Mouse (Mus musculus) heart, embryonic 15.5 days (tissue): ENCODE measurements around the gene Gm12355. TPM values are rescaled to one million over a fixed set of nuclear protein-coding genes. Genes with fewer than 3 reads are reported as not detected.
A peak's percentile ranks its signal among the peaks of the same experiment; 100 is the strongest.

ENCODE experiments used
- ATAC-seq: fragments of 200-750 bp; cut with Nextera tagmentation; replicated peaks from 2 replicates; pipeline ENCODE4 v1.8.0; 2017; ENCODE audit warnings: low read depth, moderate TSS enrichment; ENCODE audit not compliant: insufficient number of reproducible peaks, insufficient read depth, low FRiP score
- H3K27ac ChIP-seq: fragments of 300-500 bp; sonication (generic); 2 replicates; pipeline ENCODE4 v1.5.1; 2015; ENCODE audit warnings: mild to moderate bottlenecking, inconsistent platforms
- H3K27me3 ChIP-seq: fragments of 300-500 bp; sonication (generic); 2 replicates; pipeline ENCODE4 v1.6.1; 2015; ENCODE audit warnings: inconsistent platforms
- H3K36me3 ChIP-seq: fragments of 300-500 bp; sonication (generic); 2 replicates; pipeline ENCODE4 v1.6.1; 2015; ENCODE audit warnings: mild to moderate bottlenecking, inconsistent platforms
- H3K4me1 ChIP-seq: fragments of 300-500 bp; sonication (generic); replicated peaks from 2 replicates; pipeline ENCODE4 v1.6.1; 2015; ENCODE audit warnings: inconsistent platforms
- H3K4me2 ChIP-seq: fragments of 300-500 bp; sonication (generic); 2 replicates; pipeline ENCODE4 v1.6.1; 2015; ENCODE audit warnings: inconsistent platforms, mild to moderate bottlenecking, moderate library complexity
- H3K4me3 ChIP-seq: fragments of 300-500 bp; sonication (generic); 2 replicates; pipeline ENCODE4 v1.5.1; 2015; ENCODE audit warnings: mild to moderate bottlenecking, inconsistent platforms
- H3K9ac ChIP-seq: fragments of 300-500 bp; sonication (generic); 2 replicates; pipeline ENCODE4 v1.6.1; 2015; ENCODE audit warnings: mild to moderate bottlenecking, inconsistent platforms
- H3K9me3 ChIP-seq: fragments of 300-500 bp; sonication (generic); replicated peaks from 2 replicates; pipeline ENCODE4 v1.6.1; 2016; ENCODE audit warnings: inconsistent platforms
- WGBS: fragments of 180-500 bp; shearing (Covaris S2); methylation state at CpG from one replicate; pipeline ENCODE4 v1.1.7; 2015; ENCODE audit warnings: mixed read lengths; 5-methylcytosine and 5-hydroxymethylcytosine counted together
- polyA plus RNA-seq: library from polyadenylated mRNA; unstranded; fragments of >200 nt; fragmentation: Nextera tagmentation; extraction: Ambion mirVana; gene quantifications from 2 replicates; pipeline ENCODE4 v1.2.1, GENCODE M21; 2015

Gm12355 gene
- polyA plus RNA-seq, 1 experiment from 2014 or later, result 0.14 TPM

- H3K9ac ChIP-seq, result 0 out of 2 replicates have a peak overlapping the region, but pooled peaks have one; percentile 19
- peak; percentile 68 for ATAC-seq
- no peaks in the 10 kb centered on the region for H3K36me3 ChIP-seq
- no peaks in the 10 kb centered on the region for H3K9me3 ChIP-seq
- peak overlapping the region; percentile 60 for H3K4me2 ChIP-seq
- peaks cover 33% of the 10 kb centered on the region for H3K27me3 ChIP-seq
- H3K4me3 ChIP-seq, result peak overlapping the region; percentile 41
- no peak overlapping the region for H3K27ac ChIP-seq
- peaks cover 30% of the 10 kb centered on the region for H3K4me1 ChIP-seq
- WGBS, result 2% methylated on average over 20 of the region's 20 CpGs
These were observed 23.3 kb downstream of the Gm12355 start for GRCm38 (mm10) chr11:98602090-98602690.

- H3K9ac ChIP-seq, result no peak overlapping the region
- H3K4me2 ChIP-seq, result peak overlapping the region; percentile 27
- no peak for ATAC-seq
- peaks cover 30% of the 10 kb centered on the region for H3K4me1 ChIP-seq
- H3K36me3 ChIP-seq, result no peaks in the 10 kb centered on the region
- no peak overlapping the region for H3K27ac ChIP-seq
- WGBS, result 25% methylated on average over 18 of the region's 18 CpGs
- H3K9me3 ChIP-seq, result no peaks in the 10 kb centered on the region
- H3K27me3 ChIP-seq, result peaks cover 20% of the 10 kb centered on the region
- no peak overlapping the region for H3K4me3 ChIP-seq
These were observed 26.2 kb downstream of the Gm12355 start for GRCm38 (mm10) chr11:98599291-98599690.

GRCm38 (mm10) chr11:98598851-98599290 is 26.6 kb downstream of the Gm12355 start:
- H3K27me3 ChIP-seq, result peaks cover 20% of the 10 kb centered on the region
- H3K9ac ChIP-seq, result no peak overlapping the region
- no peak for ATAC-seq
- H3K36me3 ChIP-seq, result no peaks in the 10 kb centered on the region
- H3K4me1 ChIP-seq, result peaks cover 30% of the 10 kb centered on the region
- H3K4me3 ChIP-seq, result no peak overlapping the region
- no peak overlapping the region for H3K27ac ChIP-seq
- peak overlapping the region; percentile 27 for H3K4me2 ChIP-seq
- WGBS, result 56% methylated on average over 18 of the region's 18 CpGs
- H3K9me3 ChIP-seq, result no peaks in the 10 kb centered on the region

GRCm38 (mm10) chr11:98597991-98598390 is 27.5 kb downstream of the Gm12355 start, which contains the start of gene Lrrc3c:
Gene Lrrc3c (plus strand): TSS chr11:98598291.
- ATAC-seq, result no peak
- H3K4me3 ChIP-seq, result no peak within 1 kb of the TSS
- no peaks in the 10 kb centered on the region for H3K36me3 ChIP-seq
- H3K9ac ChIP-seq, result no peak within 1 kb of the TSS
- H3K9me3 ChIP-seq, result no peaks in the 10 kb centered on the region
- 82% methylated on average over 8 of the region's 8 CpGs for WGBS
- H3K4me1 ChIP-seq, result peaks cover 30% of the 10 kb centered on the region
- H3K4me2 ChIP-seq, result peak within 1 kb of the TSS; percentile 27
- peaks cover 20% of the 10 kb centered on the region for H3K27me3 ChIP-seq
- no peak within 1 kb of the TSS for H3K27ac ChIP-seq

GRCm38 (mm10) chr11:98597363-98597762 is 28.1 kb downstream of the Gm12355 start:
- 31% methylated on average over 5 of the region's 6 CpGs for WGBS
- ATAC-seq, result no peak

GRCm38 (mm10) chr11:98595955-98596354 is 29.5 kb downstream of the Gm12355 start:
- 77% methylated on average over 3 of the region's 3 CpGs for WGBS
- H3K9me3 ChIP-seq, result no peaks in the 10 kb centered on the region
- no peak overlapping the region for H3K4me3 ChIP-seq
- H3K4me2 ChIP-seq, result no peak overlapping the region
- no peaks in the 10 kb centered on the region for H3K36me3 ChIP-seq
- peaks cover 27% of the 10 kb centered on the region for H3K4me1 ChIP-seq
- H3K9ac ChIP-seq, result no peak overlapping the region
- no peak for ATAC-seq
- H3K27ac ChIP-seq, result no peak overlapping the region
- H3K27me3 ChIP-seq, result peaks cover 20% of the 10 kb centered on the region

More at GRCm38 (mm10) chr11:98597363-98597762, 28.1 kb downstream of the Gm12355 start:
- Histone ChIP-seq H3K36me3 (no peaks in the 10 kb centered on the region), H3K9me3 (no peaks in the 10 kb centered on the region), H3K4me3 (no peak overlapping the region), H3K4me1 (peaks cover 30% of the 10 kb centered on the region), H3K27ac (no peak overlapping the region), H3K27me3 (peaks cover 20% of the 10 kb centered on the region), H3K4me2 (no peak overlapping the region), H3K9ac (no peak overlapping the region)

- H3K9me3 ChIP-seq, result no peaks in the 10 kb centered on the region
- WGBS, result 60% methylated on average over 10 of the region's 10 CpGs
- no peak overlapping the region for H3K9ac ChIP-seq
- no peaks in the 10 kb centered on the region for H3K36me3 ChIP-seq
- no peak overlapping the region for H3K27ac ChIP-seq
- peaks cover 24% of the 10 kb centered on the region for H3K4me1 ChIP-seq
- H3K4me2 ChIP-seq, result no peak overlapping the region
- H3K27me3 ChIP-seq, result peaks cover 20% of the 10 kb centered on the region
- ATAC-seq, result no peak
- no peak overlapping the region for H3K4me3 ChIP-seq
These were observed 30.0 kb downstream of the Gm12355 start for GRCm38 (mm10) chr11:98595473-98595872.

- no peak overlapping the region for H3K4me2 ChIP-seq
- peaks cover 24% of the 10 kb centered on the region for H3K4me1 ChIP-seq
- no peak for ATAC-seq
- no peaks in the 10 kb centered on the region for H3K9me3 ChIP-seq
- no peaks in the 10 kb centered on the region for H3K36me3 ChIP-seq
- H3K27me3 ChIP-seq, result peaks cover 19% of the 10 kb centered on the region
- no peak overlapping the region for H3K4me3 ChIP-seq
- H3K27ac ChIP-seq, result no peak overlapping the region
- no peak overlapping the region for H3K9ac ChIP-seq
- WGBS, result 68% methylated on average over 6 of the region's 6 CpGs
These were observed 30.4 kb downstream of the Gm12355 start for GRCm38 (mm10) chr11:98595021-98595420.

GRCm38 (mm10) chr11:98590548-98591445 is 34.7 kb downstream of the Gm12355 start:
- ATAC-seq, result no peak
- Histone ChIP-seq H3K4me1 (peaks cover 47% of the 10 kb centered on the region), H3K36me3 (no peaks in the 10 kb centered on the region), H3K4me3 (no peak overlapping the region), H3K27ac (no peak overlapping the region), H3K27me3 (no peaks in the 10 kb centered on the region), H3K9me3 (no peaks in the 10 kb centered on the region), H3K9ac (no peak overlapping the region), H3K4me2 (no peak overlapping the region)
- WGBS, result 74% methylated on average over 19 of the region's 19 CpGs

GRCm38 (mm10) chr11:98589306-98589705 is 36.2 kb downstream of the Gm12355 start:
- Histone ChIP-seq H3K27me3 (no peaks in the 10 kb centered on the region), H3K9me3 (no peaks in the 10 kb centered on the region), H3K36me3 (no peaks in the 10 kb centered on the region), H3K4me1 (peaks cover 62% of the 10 kb centered on the region), H3K4me2 (peak overlapping the region; percentile 86), H3K4me3 (no peak overlapping the region), H3K9ac (no peak overlapping the region), H3K27ac (peak overlapping the region; percentile 96)
- no peak for ATAC-seq
- 64% methylated on average over 8 of the region's 8 CpGs for WGBS

- peak overlapping the region; percentile 86 for H3K4me2 ChIP-seq
- 17% methylated on average over 6 of the region's 6 CpGs for WGBS
- H3K27ac ChIP-seq, result peak overlapping the region; percentile 96
- no peaks in the 10 kb centered on the region for H3K36me3 ChIP-seq
- peak overlapping the region; percentile 32; the same call in 1 of the 2 replicates for H3K9ac ChIP-seq
- no peak for ATAC-seq
- H3K27me3 ChIP-seq, result no peaks in the 10 kb centered on the region
- H3K9me3 ChIP-seq, result no peaks in the 10 kb centered on the region
- peaks cover 66% of the 10 kb centered on the region for H3K4me1 ChIP-seq
- peak overlapping the region; percentile 94; the same call in 1 of the 2 replicates for H3K4me3 ChIP-seq
These were observed 36.6 kb downstream of the Gm12355 start for GRCm38 (mm10) chr11:98588833-98589281.
